Mouse (Mus musculus): ENCODE measurements around the gene Gata1.

DNA sequence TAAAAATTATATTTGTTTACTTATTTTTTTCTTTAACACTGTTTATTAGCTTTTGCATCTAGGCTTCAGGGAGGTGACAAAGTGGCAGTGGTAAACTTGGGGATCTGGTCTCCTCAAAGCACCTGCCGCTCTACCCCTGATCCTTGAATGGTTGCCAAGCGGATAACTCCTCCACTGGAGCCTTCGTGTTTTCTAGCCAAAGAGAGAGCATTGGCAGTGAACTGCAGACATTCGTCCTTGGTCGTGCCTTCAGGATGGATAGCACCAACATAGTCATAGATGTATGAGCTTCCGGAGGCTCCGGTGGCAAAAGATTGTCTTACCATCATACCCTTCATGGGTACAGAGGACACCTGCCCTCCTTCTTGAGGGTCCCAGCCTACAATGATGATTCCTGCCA, 27.8 kb downstream of the Gata1 start:
- TF ChIP-seq CTCF (conservative IDR thresholded peaks at IDR 0.05; ENCODE audit: low read length) (no peak), NANOG (IDR thresholded peaks at IDR 0.05; ENCODE audit: borderline replicate concordance, low read length) (no peak), POU5F1 (IDR thresholded peaks at IDR 0.05; ENCODE audit: borderline replicate concordance, low read length) (no peak)
